ENCODE assay signal across 8 mouse cellular contexts in genomic region chr8:72319921-72320802, GRCm38 (mm10). TPM values are rescaled to one million over a fixed set of nuclear protein-coding genes. Genes with fewer than 3 reads are reported as not detected.
DNase-seq lines count a peak whose midpoint lies in the region; ATAC-seq and TF ChIP-seq lines count a peak whose summit lies in the region.

No protein-coding gene starts in this region.

- peaks cover 0 to 9% of the 10 kb centered on the region in 2 experiments; a peak in 2 of 4 replicates for H3K4me1 ChIP-seq in liver, embryonic 14.5 days (replicated peaks; ENCODE audit: control insufficient read depth in 2 of 2, insufficient read depth in 2 of 2, low read length in 1 of 2)
- H3K4me1 ChIP-seq in neural tube, embryonic 15.5 days, result peaks cover 19% of the 10 kb centered on the region

- TF ChIP-seq EP300 in liver, embryonic 14.5 days (IDR thresholded peaks at IDR 0.05; ENCODE audit: low read depth), result no peak

- no peak for TF ChIP-seq CTCF in liver, embryonic 14.5 days (IDR thresholded peaks at IDR 0.05; ENCODE audit: low read depth)

- no peaks in the 10 kb centered on the region for H3K36me3 ChIP-seq in liver, embryonic 14.5 days (replicated peaks; ENCODE audit: control insufficient read depth, insufficient read depth, low read depth)
- no peaks in the 10 kb centered on the region for H3K36me3 ChIP-seq in neural tube, embryonic 15.5 days

- peaks cover 29% of the 10 kb centered on the region for H3K27me3 ChIP-seq in liver, embryonic 14.5 days (ENCODE audit: control insufficient read depth, insufficient read depth, low read length)
- peaks cover 44% of the 10 kb centered on the region for H3K27me3 ChIP-seq in neural tube, embryonic 15.5 days (replicated peaks)

- H3K27ac ChIP-seq in liver, embryonic 14.5 days, result no peak overlapping the region
- H3K27ac ChIP-seq in neural tube, embryonic 15.5 days (replicated peaks), result no peak overlapping the region

- H3K4me3 ChIP-seq in liver, embryonic 14.5 days (ENCODE audit: insufficient read depth in 1 of 2, low read depth in 2 of 2, low read length in 2 of 2), result peak overlapping the region; percentile 23 to 47
- H3K4me3 ChIP-seq in neural tube, embryonic 15.5 days (replicated peaks), result peak overlapping the region; percentile 57

- ATAC-seq in CD4-positive, CD25-positive, alpha-beta regulatory T cell, adult 4 months, result no peak
- ATAC-seq in liver, embryonic 14.5 days (ENCODE audit: insufficient read depth), result no peak
- ATAC-seq in neural tube, embryonic 15.5 days (ENCODE audit: low FRiP score), result peak; percentile 8; the same call in 1 of the 2 replicates

- peak; percentile 74 for DNase-seq in CD4-positive, CD25-positive, alpha-beta regulatory T cell, adult 2 months (ENCODE audit: low read depth, low spot score)
- DNase-seq in urinary bladder, adult 2 months (ENCODE audit: low spot score), result peak; percentile 32
- no peak for DNase-seq in urinary bladder, postnatal 4 days (ENCODE audit: low spot score in 2 of 2)
- peak; percentile 39 for DNase-seq in heart, postnatal 4 days
- DNase-seq in liver, embryonic 14.5 days (ENCODE audit: low read depth in 3 of 3, low spot score in 3 of 3), result no peak
- DNase-seq in cerebellum, adult 11 months, result no peak

- no peaks in the 10 kb centered on the region for H3K9me3 ChIP-seq in liver, embryonic 14.5 days (ENCODE audit: control insufficient read depth, low read length)
- no peaks in the 10 kb centered on the region for H3K9me3 ChIP-seq in neural tube, embryonic 15.5 days (replicated peaks)

- WGBS in liver, embryonic 14.5 days (ENCODE audit: insufficient replicate concordance), result 10% methylated on average over 48 of the region's 55 CpGs
- WGBS in neural tube, embryonic 15.5 days, result 7% methylated on average over 53 of the region's 55 CpGs

- H3K9ac ChIP-seq in liver, embryonic 14.5 days (replicated peaks), result no peak overlapping the region
- H3K9ac ChIP-seq in neural tube, embryonic 15.5 days (replicated peaks), result peak overlapping the region; percentile 53; the same call in 1 of the 2 replicates

- peak overlapping the region; percentile 74 for H3K4me2 ChIP-seq in liver, embryonic 14.5 days (ENCODE audit: low read depth)
- peak overlapping the region; percentile 90 for H3K4me2 ChIP-seq in neural tube, embryonic 15.5 days

RNA-seq across cellular contexts. Expression of gene Klf2, which starts 1.3 kb away (rescaled TPM):
- polyA plus RNA-seq in CD4-positive, CD25-positive, alpha-beta regulatory T cell, adult 4 months (2017; shearing (Covaris generic)), result 10 to 100 TPM; 17.1 to 31.0 TPM
- 32.4 and 36.7 TPM in 2 replicates for polyA plus RNA-seq in urinary bladder, adult 2 months (2012; rRNA removed)
- total RNA-seq in heart, postnatal 4 days (2021), result 10 to 100 TPM; 65.3 to 68.2 TPM
- 2.9 and 3.4 TPM in 2 replicates for polyA plus RNA-seq in liver, embryonic 14.5 days (2012; rRNA removed)
- polyA plus RNA-seq in liver, embryonic 14.5 days (2014; fragmentation: Nextera tagmentation; extraction: Ambion mirVana), result 2.0 and 2.6 TPM in 2 replicates
- polyA plus RNA-seq in neural tube, embryonic 15.5 days (2015; fragmentation: Nextera tagmentation; extraction: Ambion mirVana), result 6.7 and 7.9 TPM in 2 replicates

RNA-seq across cellular contexts. Expression of gene Gm10282, which starts 15.1 kb away (rescaled TPM):
- 10 to 100 TPM in 1 of 2 experiments, 1 to 10 TPM in 1; 7.1 to 12.4 TPM for polyA plus RNA-seq in CD4-positive, CD25-positive, alpha-beta regulatory T cell, adult 4 months (2017; shearing (Covaris generic))
- polyA plus RNA-seq in urinary bladder, adult 2 months (2012; rRNA removed), result 6.2 and 8.5 TPM in 2 replicates
- 10 to 100 TPM; 34.9 to 36.3 TPM for total RNA-seq in heart, postnatal 4 days (2021)
- 0.83 and 7.4 TPM in 2 replicates for polyA plus RNA-seq in liver, embryonic 14.5 days (2012; rRNA removed)
- polyA plus RNA-seq in liver, embryonic 14.5 days (2014; fragmentation: Nextera tagmentation; extraction: Ambion mirVana), result 7.3 and 8.0 TPM in 2 replicates
- 10.9 and 13.0 TPM in 2 replicates for polyA plus RNA-seq in neural tube, embryonic 15.5 days (2015; fragmentation: Nextera tagmentation; extraction: Ambion mirVana)

Comparison
In these comparisons a context has a peak if more than half of its experiments do, and no peak if none do; other contexts are left out.
1. DNase-seq: peak in CD4-positive, CD25-positive, alpha-beta regulatory T cell, adult 2 months (single experiment), urinary bladder, adult 2 months (single experiment) and heart, postnatal 4 days (single experiment); none in urinary bladder, postnatal 4 days (0 of 2), liver, embryonic 14.5 days (0 of 3) and cerebellum, adult 11 months (single experiment).